Mouse (Mus musculus) megakaryocyte, embryonic 14.5 days (primary cell): ENCODE results near the gene Xpnpep1. TPM values are rescaled to one million over a fixed set of nuclear protein-coding genes. Genes with fewer than 3 reads are reported as not detected.

Experiments used
- H3K27me3 ChIP-seq: replicated peaks from 2 replicates; pipeline ENCODE3; 2012; ENCODE audit warnings: inconsistent platforms
- H3K36me3 ChIP-seq: replicated peaks from 2 replicates; pipeline ENCODE3; 2012; ENCODE audit warnings: low read length, inconsistent platforms, mixed read lengths
- H3K4me1 ChIP-seq: 2 replicates; pipeline ENCODE4 v1.6.1; 2012; ENCODE audit warnings: inconsistent platforms
- H3K4me3 ChIP-seq: replicated peaks from 2 replicates; pipeline ENCODE3; 2012; ENCODE audit warnings: moderate library complexity, mild to moderate bottlenecking, inconsistent platforms
- H3K9me3 ChIP-seq: 2 replicates; pipeline ENCODE4 v1.6.1; 2012; ENCODE audit warnings: inconsistent platforms
- FLI1 ChIP-seq: IDR thresholded peaks from 2 replicates; pipeline ENCODE4 v1.6.1; 2012; ENCODE audit warnings: low read length, inconsistent platforms, mixed read lengths
- GATA1 ChIP-seq: IDR thresholded peaks from 3 replicates; pipeline ENCODE4 v1.6.1; 2012; ENCODE audit warnings: mixed read lengths, low read length, inconsistent platforms, borderline replicate concordance
- polyA plus RNA-seq: library from polyadenylated mRNA; stranded (reverse); fragments of >175 nt; gene quantifications from 2 replicates; pipeline ENCODE4 v1.2.3, GENCODE M21; 2012; ENCODE audit warnings: low replicate concordance; ENCODE audit not compliant: insufficient read depth

Xpnpep1 gene
- polyA plus RNA-seq, 1 experiment: 183 TPM

DNA sequence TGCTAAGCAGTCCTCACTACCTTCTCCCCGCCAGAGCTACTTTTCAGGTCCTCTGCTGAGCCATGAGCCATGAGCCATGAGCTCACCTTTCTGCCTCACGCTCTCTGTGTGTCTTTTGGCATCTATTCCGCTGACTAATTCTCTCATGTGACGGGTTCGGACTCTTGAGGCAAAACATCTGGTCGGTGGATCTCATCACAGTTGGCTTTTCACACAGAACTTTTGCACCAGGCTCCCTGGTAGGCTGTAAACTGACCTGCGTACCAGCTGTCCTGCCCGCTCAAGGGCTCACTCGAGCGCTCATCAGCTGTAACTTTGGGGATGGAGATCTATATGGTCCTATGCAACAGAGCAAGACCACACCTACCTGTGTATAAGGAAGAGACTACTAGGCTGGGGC, 26.9 kb upstream of the Xpnpep1 start:
- Histone ChIP-seq H3K27me3 (peaks cover 21% of the 10 kb centered on the region), H3K4me1 (no peaks in the 10 kb centered on the region), H3K36me3 (no peaks in the 10 kb centered on the region), H3K4me3 (no peak overlapping the region), H3K9me3 (no peaks in the 10 kb centered on the region)
- no peak for TF ChIP-seq GATA1

DNA sequence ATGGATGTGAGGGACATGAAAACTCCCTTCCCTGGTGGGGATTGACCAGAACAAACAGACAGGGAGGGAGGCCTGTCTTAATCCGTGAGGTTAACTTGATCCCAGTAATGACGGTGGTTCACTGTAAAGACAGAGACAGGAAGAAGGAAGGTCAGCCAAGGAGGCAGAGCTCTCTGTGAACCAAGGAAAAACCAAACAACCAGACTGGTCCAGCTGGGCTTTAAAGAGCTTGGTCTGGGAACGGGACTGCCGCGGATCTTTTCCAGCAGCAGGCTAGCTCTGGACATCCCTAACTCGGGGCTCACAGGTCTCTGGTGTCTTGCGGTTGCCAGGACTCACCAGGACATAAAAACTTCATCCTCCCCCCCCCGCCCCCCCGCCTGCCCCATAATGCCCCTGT, 26.5 kb upstream of the Xpnpep1 start:
- H3K4me1 ChIP-seq: no peaks in the 10 kb centered on the region
- H3K9me3 ChIP-seq: no peaks in the 10 kb centered on the region
- H3K27me3 ChIP-seq: peaks cover 18% of the 10 kb centered on the region
- no peaks in the 10 kb centered on the region for H3K36me3 ChIP-seq
- H3K4me3 ChIP-seq: no peak overlapping the region
- TF ChIP-seq GATA1 (no peak), FLI1 (no peak)

DNA sequence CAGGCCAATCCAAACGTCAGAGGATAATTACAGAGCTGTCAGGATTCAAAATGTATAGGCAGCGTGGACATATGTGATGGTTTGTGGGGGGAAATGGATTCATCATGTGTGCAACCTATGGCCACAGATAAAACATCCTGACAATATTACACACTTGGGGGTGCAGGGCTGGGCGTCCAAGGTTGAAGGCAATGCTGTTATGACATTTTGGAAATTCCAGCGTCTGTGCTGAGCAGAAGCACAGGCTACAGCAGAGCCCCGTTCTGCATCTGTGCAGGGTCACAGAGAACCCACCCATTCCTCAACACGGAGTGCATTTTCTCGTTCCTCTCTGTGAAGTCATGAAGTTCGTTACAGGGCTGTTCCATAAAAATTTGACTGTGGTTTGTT, 25.0 kb upstream of the Xpnpep1 start:
- Histone ChIP-seq H3K27me3 (peaks cover 18% of the 10 kb centered on the region), H3K9me3 (no peaks in the 10 kb centered on the region), H3K36me3 (no peaks in the 10 kb centered on the region), H3K4me1 (peaks cover 4% of the 10 kb centered on the region), H3K4me3 (no peak overlapping the region)
- no peak for TF ChIP-seq GATA1
- no peak for TF ChIP-seq FLI1

DNA sequence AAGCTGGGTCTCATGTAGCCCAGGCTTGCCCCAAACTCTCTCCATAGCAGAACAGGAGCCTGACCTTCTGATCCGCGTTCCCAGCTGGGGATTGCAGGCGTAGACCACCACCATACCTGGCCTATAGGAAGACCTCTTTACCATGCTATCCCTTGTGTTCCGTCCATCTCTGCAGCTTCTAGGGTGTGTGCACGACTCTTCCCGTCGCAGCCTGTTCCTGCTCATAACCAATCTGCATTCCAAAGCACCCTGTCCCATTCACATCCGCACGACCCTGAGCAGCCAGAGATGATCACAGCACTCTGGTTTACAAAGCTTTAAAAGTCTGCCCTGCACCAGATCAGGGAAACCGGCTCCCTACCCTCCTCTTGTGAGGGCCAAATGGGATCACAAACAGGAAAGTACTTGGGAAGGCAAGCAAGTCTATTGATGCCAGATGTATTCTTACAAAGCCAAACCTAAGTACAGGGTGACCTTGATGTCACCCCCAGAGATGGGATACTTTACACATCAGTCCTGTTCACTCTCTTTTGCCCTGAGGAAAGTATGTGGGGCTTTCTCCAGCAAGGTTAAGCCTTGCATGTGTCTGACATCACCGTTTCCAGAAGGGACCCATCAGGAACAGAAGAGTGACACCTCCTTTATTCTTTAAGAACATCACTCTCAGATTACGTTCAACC, 24.4 kb upstream of the Xpnpep1 start:
- H3K4me1 ChIP-seq: peaks cover 10% of the 10 kb centered on the region
- TF ChIP-seq GATA1 (no peak), FLI1 (no peak)
- peaks cover 18% of the 10 kb centered on the region for H3K27me3 ChIP-seq
- no peaks in the 10 kb centered on the region for H3K9me3 ChIP-seq
- no peaks in the 10 kb centered on the region for H3K36me3 ChIP-seq
- no peak overlapping the region for H3K4me3 ChIP-seq

DNA sequence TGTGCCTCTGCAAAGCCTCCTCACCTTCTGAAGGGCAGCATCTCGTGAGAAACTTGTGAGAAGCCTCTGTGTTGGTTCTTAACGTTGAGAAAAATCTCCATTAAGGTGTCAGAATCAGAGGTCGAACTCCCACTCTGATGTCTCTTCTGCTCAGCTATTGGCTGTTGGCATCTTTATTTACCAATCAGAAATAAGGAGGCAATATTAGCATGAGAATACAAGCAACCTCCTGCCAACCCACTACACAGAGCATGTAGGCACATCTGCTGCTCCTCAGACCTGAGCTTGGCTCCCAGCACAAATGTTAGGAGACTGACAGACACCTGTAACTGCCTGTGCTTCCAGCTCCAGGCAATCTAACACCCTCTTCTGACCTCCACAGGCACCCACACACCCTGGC, 22.0 kb upstream of the Xpnpep1 start:
- Histone ChIP-seq H3K36me3 (no peaks in the 10 kb centered on the region), H3K9me3 (no peaks in the 10 kb centered on the region), H3K4me3 (no peak overlapping the region), H3K4me1 (peaks cover 17% of the 10 kb centered on the region), H3K27me3 (peaks cover 18% of the 10 kb centered on the region)
- TF ChIP-seq FLI1 (no peak), GATA1 (no peak)

DNA sequence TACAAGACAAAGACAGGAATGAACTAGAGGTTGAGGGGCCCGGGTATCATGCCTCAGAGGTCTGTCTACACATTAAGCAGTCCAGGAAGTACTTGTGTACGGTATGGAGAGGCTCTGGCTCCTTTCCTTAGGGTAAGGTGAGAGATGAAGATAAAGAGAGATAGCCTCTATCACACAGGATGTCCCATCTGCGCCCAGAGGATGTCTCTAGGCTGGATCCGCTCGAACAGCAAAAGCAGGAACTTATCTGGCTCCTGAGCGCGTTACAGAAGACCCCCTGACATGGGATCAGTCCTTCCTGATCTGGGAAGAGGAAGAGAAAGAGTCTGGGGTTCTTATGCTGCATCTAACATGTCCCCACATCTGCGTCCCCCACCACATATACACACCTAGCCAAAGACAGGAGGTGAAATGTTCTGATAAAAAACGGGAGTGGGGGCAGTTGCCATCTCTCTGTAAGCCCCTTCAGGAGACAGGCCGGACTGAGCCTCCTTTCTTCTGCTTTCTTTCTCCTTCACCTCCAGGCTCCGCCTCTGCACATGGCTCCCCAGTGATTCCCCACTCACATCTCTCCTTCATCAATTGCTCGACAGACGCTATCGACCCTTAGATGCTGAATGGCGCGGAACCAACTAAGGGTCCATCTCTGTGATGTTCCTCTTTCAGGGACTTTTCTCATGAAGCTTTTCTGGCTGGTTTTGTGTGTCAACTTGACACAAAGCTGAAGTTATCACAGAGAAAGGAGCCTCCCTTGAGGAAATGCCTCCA, 19.5 kb upstream of the Xpnpep1 start:
- Histone ChIP-seq H3K36me3 (no peaks in the 10 kb centered on the region), H3K9me3 (no peaks in the 10 kb centered on the region), H3K27me3 (peaks cover 10% of the 10 kb centered on the region), H3K4me1 (peaks cover 17% of the 10 kb centered on the region), H3K4me3 (no peak overlapping the region)
- TF ChIP-seq FLI1 (no peak), GATA1 (no peak)

DNA sequence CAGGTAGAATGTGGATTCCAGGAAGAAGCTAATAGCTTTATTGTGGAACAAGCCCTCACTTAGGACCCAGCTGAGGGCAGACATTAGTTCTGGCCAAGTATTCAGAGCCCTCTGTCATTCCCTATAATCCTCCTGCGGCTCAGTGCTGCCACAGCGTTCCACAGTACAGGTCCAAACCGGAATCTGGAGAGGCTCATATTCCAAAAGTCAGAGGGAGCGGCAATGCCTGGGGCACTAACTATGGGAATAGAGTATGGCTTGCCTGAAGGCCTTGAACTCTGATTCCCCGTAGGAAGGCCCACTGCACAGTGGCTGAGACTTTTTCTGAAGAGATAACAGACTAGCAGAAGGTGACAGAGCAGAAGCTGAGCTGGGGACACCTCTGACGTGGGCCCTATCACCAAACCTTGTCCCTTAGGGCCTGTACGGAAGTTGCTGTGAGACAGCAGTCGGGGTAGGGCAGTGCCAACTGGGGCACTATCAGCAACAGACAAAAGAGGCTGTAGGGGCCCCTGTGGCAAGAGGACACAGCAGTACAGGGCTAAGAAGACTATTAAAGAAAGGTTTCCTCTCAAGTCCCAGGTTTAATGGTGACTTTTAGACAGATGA, 18.8 kb upstream of the Xpnpep1 start:
- H3K36me3 ChIP-seq: no peaks in the 10 kb centered on the region
- no peak overlapping the region for H3K4me3 ChIP-seq
- peaks cover 10% of the 10 kb centered on the region for H3K27me3 ChIP-seq
- H3K9me3 ChIP-seq: no peaks in the 10 kb centered on the region
- H3K4me1 ChIP-seq: peaks cover 17% of the 10 kb centered on the region
- no peak for TF ChIP-seq GATA1
- TF ChIP-seq FLI1: no peak

DNA sequence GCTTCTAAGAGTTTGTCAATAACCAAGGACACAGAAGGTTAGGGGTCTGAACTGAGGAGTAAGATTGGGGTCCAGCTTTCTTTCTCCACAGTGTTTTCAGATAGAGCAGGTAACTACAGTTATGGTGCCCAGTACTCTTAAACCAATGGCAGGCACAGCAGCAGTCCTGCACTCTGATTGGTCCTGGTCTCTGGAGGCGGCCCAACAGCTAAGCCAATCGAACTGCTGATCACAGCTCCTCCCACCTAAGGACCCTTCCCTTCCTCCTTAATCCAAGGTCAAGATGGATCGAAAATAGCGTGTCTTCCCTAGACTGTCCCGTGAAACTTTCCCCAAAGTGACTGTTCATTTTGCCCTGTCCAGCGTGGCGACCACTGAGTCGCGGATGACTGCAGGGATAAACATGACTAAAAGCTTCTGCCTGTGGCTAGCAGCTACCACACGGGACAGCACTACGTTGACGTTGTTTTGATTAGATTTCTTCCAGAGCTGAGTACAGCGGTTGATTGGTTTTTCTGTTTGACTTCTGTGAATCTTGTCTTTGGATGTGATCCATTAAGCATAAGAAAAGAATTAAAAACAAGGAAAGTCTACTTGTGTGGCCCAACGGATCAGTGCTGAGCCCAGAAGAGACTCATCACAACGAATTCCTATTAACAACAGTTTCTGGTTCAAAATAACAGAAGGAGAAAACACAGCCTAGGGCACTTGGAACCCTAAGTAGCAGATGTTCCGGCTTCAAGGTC, 18.1 kb upstream of the Xpnpep1 start:
- Histone ChIP-seq H3K27me3 (peaks cover 16% of the 10 kb centered on the region), H3K9me3 (no peaks in the 10 kb centered on the region), H3K4me3 (no peak overlapping the region), H3K4me1 (peaks cover 17% of the 10 kb centered on the region), H3K36me3 (no peaks in the 10 kb centered on the region)
- TF ChIP-seq FLI1 (no peak), GATA1 (no peak)

DNA sequence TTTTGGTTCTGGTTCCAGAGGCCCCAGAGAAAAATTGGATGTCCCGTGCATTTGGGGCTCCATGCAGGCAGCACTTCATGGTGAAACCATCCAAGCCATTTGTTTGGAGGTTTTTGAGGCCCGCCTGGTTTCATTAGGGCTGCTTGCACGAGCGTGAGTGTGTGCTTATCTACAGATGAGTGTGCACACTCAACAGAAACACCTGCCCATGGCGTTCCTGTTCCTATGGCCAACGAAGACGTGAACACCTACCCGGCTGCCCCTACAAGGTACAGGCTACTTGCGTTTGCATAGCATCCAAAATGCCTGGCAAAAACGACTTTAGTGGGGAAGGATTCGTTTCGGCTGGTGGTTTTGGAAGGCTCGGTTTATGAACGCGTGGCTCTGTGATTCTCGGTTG, 13.3 kb upstream of the Xpnpep1 start:
- Histone ChIP-seq H3K27me3 (peaks cover 20% of the 10 kb centered on the region), H3K36me3 (no peaks in the 10 kb centered on the region), H3K9me3 (peaks cover 7% of the 10 kb centered on the region; the same call in 1 of the 2 replicates), H3K4me1 (peaks cover 11% of the 10 kb centered on the region), H3K4me3 (no peak overlapping the region)
- TF ChIP-seq GATA1 (no peak), FLI1 (no peak)

DNA sequence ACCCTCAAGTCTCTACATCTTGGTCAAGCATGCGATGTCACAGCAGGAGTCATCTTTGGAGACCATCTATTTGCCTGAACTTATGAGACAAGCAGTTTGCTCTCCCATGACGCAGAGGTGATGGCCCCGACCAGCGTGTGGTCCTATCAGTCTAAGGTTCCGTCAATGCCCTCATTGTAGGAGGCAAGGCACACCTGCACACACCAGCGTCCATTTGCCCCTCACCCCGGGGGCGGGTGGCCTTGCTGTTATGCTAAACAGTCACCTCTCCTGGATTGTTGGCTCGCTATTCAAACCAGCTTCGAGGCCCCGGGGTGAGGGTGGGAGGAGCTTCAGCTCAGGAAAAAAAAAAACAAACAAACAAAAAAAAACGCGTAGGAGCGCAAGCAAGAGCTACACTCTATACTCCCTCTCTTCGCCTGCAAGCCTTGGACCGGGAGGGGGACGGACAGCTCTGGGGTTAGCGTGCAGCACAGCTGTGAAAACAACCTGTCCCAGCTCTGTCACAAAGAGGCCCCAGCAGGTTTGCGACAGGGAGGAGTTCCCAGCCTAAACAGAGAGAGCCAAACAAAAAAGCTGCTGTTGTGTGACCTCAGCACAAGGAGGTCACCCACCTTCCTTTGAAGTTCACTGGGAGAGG, 12.1 kb upstream of the Xpnpep1 start:
- no peaks in the 10 kb centered on the region for H3K36me3 ChIP-seq
- TF ChIP-seq FLI1: no peak
- H3K27me3 ChIP-seq: peaks cover 20% of the 10 kb centered on the region
- peak overlapping the region; percentile 73 for H3K4me3 ChIP-seq
- peaks cover 14% of the 10 kb centered on the region for H3K4me1 ChIP-seq
- peaks cover 7% of the 10 kb centered on the region; the same call in 1 of the 2 replicates for H3K9me3 ChIP-seq
